Comparison of ENCODE assay signal across 14 mouse cellular contexts in genomic region chr11:41202228-41202627, GRCm38 (mm10).
DNase-seq lines count a peak whose midpoint lies in the region; ATAC-seq and TF ChIP-seq lines count a peak whose summit lies in the region.
"Had no signal": no experiment of that assay in that cellular context is flagged by ENCODE, and none has a peak within 500 bp of the region (broad histone marks: within the 10 kb centered on the region; RNA-seq: fewer than 3 reads in every experiment).

No protein-coding gene starts in this region.

- H3K36me3 ChIP-seq in forebrain, embryonic 16.5 days (ENCODE audit: control insufficient read depth, insufficient read depth) = no peaks in the 10 kb centered on the region
- H3K36me3 ChIP-seq: hindbrain, embryonic 15.5 days had no signal

- H3K4me3 ChIP-seq in forebrain, embryonic 16.5 days (replicated peaks; ENCODE audit: low read length) = no peak overlapping the region
- H3K4me3 ChIP-seq: erythroblast, embryonic 14.5 days; hindbrain, embryonic 15.5 days had no signal

- intact Hi-C loops in left cerebral cortex, postnatal 14 days (cut with DNase I) = no loop called here

- no peaks in the 10 kb centered on the region for H3K4me1 ChIP-seq in forebrain, embryonic 16.5 days (replicated peaks; ENCODE audit: control insufficient read depth, insufficient read depth, low read length)
- H3K4me1 ChIP-seq: hindbrain, embryonic 15.5 days had no signal

- no peak for TF ChIP-seq POLR2A in brain, embryonic 14.5 days (IDR thresholded peaks at IDR 0.05; ENCODE audit: borderline replicate concordance, extremely low read depth, insufficient read depth, insufficient read length, poor library complexity, severe bottlenecking)

- no peaks in the 10 kb centered on the region for H3K27me3 ChIP-seq in forebrain, embryonic 16.5 days (replicated peaks; ENCODE audit: control insufficient read depth, insufficient read depth, low read length)
- H3K27me3 ChIP-seq: hindbrain, embryonic 15.5 days had no signal

- H3K9ac ChIP-seq in forebrain, embryonic 16.5 days (replicated peaks; ENCODE audit: low read depth, low read length) = no peak overlapping the region
- H3K9ac ChIP-seq: hindbrain, embryonic 15.5 days had no signal

- H3K9me3 ChIP-seq in forebrain, embryonic 16.5 days (ENCODE audit: control insufficient read depth, low read length) = no peaks in the 10 kb centered on the region
- H3K9me3 ChIP-seq: hindbrain, embryonic 15.5 days had no signal

- ATAC-seq in forebrain, embryonic 16.5 days = peak; percentile 76

- H3K4me2 ChIP-seq in forebrain, embryonic 16.5 days (ENCODE audit: low read length) = no peak overlapping the region
- H3K4me2 ChIP-seq: hindbrain, embryonic 15.5 days had no signal

- no peak for TF ChIP-seq CTCF in brain, embryonic 14.5 days (IDR thresholded peaks at IDR 0.05; ENCODE audit: borderline replicate concordance, extremely low read depth, insufficient read depth, insufficient read length)

- peak; percentile 14 to 46 for DNase-seq in frontal cortex, adult 2 months (ENCODE audit: extremely low spot score in 1 of 2, low spot score in 1 of 2)
- no peak for DNase-seq in frontal cortex, postnatal 25 days (ENCODE audit: low spot score in 2 of 2)
- peak; percentile 3 to 10 for DNase-seq in left cerebral cortex, postnatal 14 days (ENCODE audit: low spot score in 2 of 2)
- no peak for DNase-seq in left cerebral cortex, adult 11 months (ENCODE audit: low spot score)
- DNase-seq in brain, embryonic 14.5 days (ENCODE audit: low read depth) = peak; percentile 59
- no peak for DNase-seq in spleen, postnatal 4 days (ENCODE audit: low spot score in 2 of 2)
- no peak for DNase-seq in ovary, postnatal 10 days (ENCODE audit: low spot score)
- DNase-seq: adrenal gland, postnatal 10 days; cerebellum, adult 11-12 months; kidney, postnatal 14 days; thymus, postnatal 4 days had no signal

- H3K27ac ChIP-seq in forebrain, embryonic 16.5 days (ENCODE audit: low read length) = no peak overlapping the region
- H3K27ac ChIP-seq: hindbrain, embryonic 15.5 days had no signal

- WGBS in forebrain, embryonic 16.5 days = 97% methylated on average over 1 of the region's 1 CpGs

Comparison
In these comparisons a context has a peak if more than half of its experiments do, and no peak if none do; other contexts are left out.
1. DNase-seq: peak in frontal cortex, adult 2 months (2 of 2), left cerebral cortex, postnatal 14 days (2 of 2) and brain, embryonic 14.5 days (single experiment); none in frontal cortex, postnatal 25 days (0 of 2), left cerebral cortex, adult 11 months (single experiment), spleen, postnatal 4 days (0 of 2) and ovary, postnatal 10 days (single experiment).